Mouse (Mus musculus): ENCODE data around the gene Mink1. TPM values are rescaled to one million over a fixed set of nuclear protein-coding genes. Genes with fewer than 3 reads are reported as not detected.
A peak's percentile ranks its signal among the peaks of the same experiment; 100 is the strongest.

The Mink1 gene
- polyA plus RNA-seq, 1 experiment from 2014 or later: 16.0 TPM

- Histone ChIP-seq H3K9me3 (ENCODE audit: control insufficient read depth, low read length) (no peaks in the 10 kb centered on the region), H3K27me3 (replicated peaks; ENCODE audit: control insufficient read depth, insufficient read depth, low read length) (no peaks in the 10 kb centered on the region), H3K27ac (ENCODE audit: low read depth, low read length) (peak within 1 kb of the TSS; percentile 100), H3K4me2 (peak within 1 kb of the TSS; percentile 92), H3K4me3 (ENCODE audit: low read depth, low read length) (peak within 1 kb of the TSS; percentile 100), H3K9ac (ENCODE audit: low read depth, low read length) (peak within 1 kb of the TSS; percentile 100), H3K36me3 (ENCODE audit: control insufficient read depth, insufficient read depth, low read length) (peaks cover 11% of the 10 kb centered on the region), H3K4me1 (replicated peaks; ENCODE audit: control insufficient read depth, insufficient read depth, low read length) (peaks cover 40% of the 10 kb centered on the region)
- DNase-seq (ENCODE audit: low spot score) (no peak), ATAC-seq (replicated peaks; ENCODE audit: low FRiP score) (no peak)
- WGBS: 8% methylated on average over 3 of the region's 3 CpGs
These were observed 94.3 kb downstream of the Mink1 start, which contains the start of gene Eno3 for GRCm38 (mm10) chr11:70656964-70657363. Eno3 (plus strand) TSS chr11:70657202.

GRCm38 (mm10) chr11:70657573-70657972 is 94.9 kb downstream of the Mink1 start:
- DNase-seq (ENCODE audit: low spot score) (no peak), ATAC-seq (replicated peaks; ENCODE audit: low FRiP score) (no peak)
- no peaks in the 10 kb centered on the region for H3K27me3 ChIP-seq (replicated peaks; ENCODE audit: control insufficient read depth, insufficient read depth, low read length)
- no peak overlapping the region for H3K4me3 ChIP-seq (ENCODE audit: low read depth, low read length)
- peaks cover 34% of the 10 kb centered on the region for H3K4me1 ChIP-seq (replicated peaks; ENCODE audit: control insufficient read depth, insufficient read depth, low read length)
- H3K27ac ChIP-seq (ENCODE audit: low read depth, low read length): peak overlapping the region; percentile 100
- H3K36me3 ChIP-seq (ENCODE audit: control insufficient read depth, insufficient read depth, low read length): peaks cover 6% of the 10 kb centered on the region
- 0 out of 2 replicates have a peak overlapping the region, but pooled peaks have one; percentile 25 for H3K9ac ChIP-seq (ENCODE audit: low read depth, low read length)
- WGBS: 42% methylated on average over 6 of the region's 6 CpGs
- H3K4me2 ChIP-seq: peak overlapping the region; percentile 92
- H3K9me3 ChIP-seq (ENCODE audit: control insufficient read depth, low read length): no peaks in the 10 kb centered on the region

GRCm38 (mm10) chr11:70657991-70658390 is 95.3 kb downstream of the Mink1 start:
- peak overlapping the region; percentile 92 for H3K4me2 ChIP-seq
- H3K4me3 ChIP-seq (ENCODE audit: low read depth, low read length): no peak overlapping the region
- 0 out of 2 replicates have a peak overlapping the region, but pooled peaks have one; percentile 25 for H3K9ac ChIP-seq (ENCODE audit: low read depth, low read length)
- ATAC-seq (replicated peaks; ENCODE audit: low FRiP score) (no peak), DNase-seq (ENCODE audit: low spot score) (no peak)
- WGBS: 59% methylated on average over 9 of the region's 9 CpGs
- H3K27ac ChIP-seq (ENCODE audit: low read depth, low read length): no peak overlapping the region
- H3K27me3 ChIP-seq (replicated peaks; ENCODE audit: control insufficient read depth, insufficient read depth, low read length): no peaks in the 10 kb centered on the region
- H3K36me3 ChIP-seq (ENCODE audit: control insufficient read depth, insufficient read depth, low read length): peaks cover 5% of the 10 kb centered on the region
- H3K9me3 ChIP-seq (ENCODE audit: control insufficient read depth, low read length): no peaks in the 10 kb centered on the region
- peaks cover 30% of the 10 kb centered on the region for H3K4me1 ChIP-seq (replicated peaks; ENCODE audit: control insufficient read depth, insufficient read depth, low read length)

- Histone ChIP-seq H3K4me3 (ENCODE audit: low read depth, low read length) (no peak overlapping the region), H3K4me1 (replicated peaks; ENCODE audit: control insufficient read depth, insufficient read depth, low read length) (peaks cover 30% of the 10 kb centered on the region), H3K27ac (ENCODE audit: low read depth, low read length) (no peak overlapping the region; the same call in 1 of the 2 replicates), H3K9me3 (ENCODE audit: control insufficient read depth, low read length) (no peaks in the 10 kb centered on the region), H3K9ac (ENCODE audit: low read depth, low read length) (0 out of 2 replicates have a peak overlapping the region, but pooled peaks have one; percentile 26), H3K4me2 (no peak overlapping the region; the same call in 1 of the 2 replicates), H3K27me3 (replicated peaks; ENCODE audit: control insufficient read depth, insufficient read depth, low read length) (no peaks in the 10 kb centered on the region), H3K36me3 (ENCODE audit: control insufficient read depth, insufficient read depth, low read length) (peaks cover 8% of the 10 kb centered on the region)
- ATAC-seq (replicated peaks; ENCODE audit: low FRiP score) (no peak), DNase-seq (ENCODE audit: low spot score) (no peak)
- WGBS: 75% methylated on average over 5 of the region's 5 CpGs
These were observed 95.8 kb downstream of the Mink1 start for GRCm38 (mm10) chr11:70658521-70658920.

GRCm38 (mm10) chr11:70658942-70659341 is 96.3 kb downstream of the Mink1 start:
- ATAC-seq (replicated peaks; ENCODE audit: low FRiP score) (no peak), DNase-seq (ENCODE audit: low spot score) (no peak)
- Histone ChIP-seq H3K9me3 (ENCODE audit: control insufficient read depth, low read length) (no peaks in the 10 kb centered on the region), H3K4me2 (no peak overlapping the region), H3K9ac (ENCODE audit: low read depth, low read length) (no peak overlapping the region), H3K36me3 (ENCODE audit: control insufficient read depth, insufficient read depth, low read length) (peaks cover 12% of the 10 kb centered on the region), H3K27ac (ENCODE audit: low read depth, low read length) (no peak overlapping the region; the same call in 1 of the 2 replicates), H3K4me3 (ENCODE audit: low read depth, low read length) (no peak overlapping the region), H3K27me3 (replicated peaks; ENCODE audit: control insufficient read depth, insufficient read depth, low read length) (no peaks in the 10 kb centered on the region), H3K4me1 (replicated peaks; ENCODE audit: control insufficient read depth, insufficient read depth, low read length) (peaks cover 30% of the 10 kb centered on the region)
- WGBS: 60% methylated on average over 8 of the region's 8 CpGs

GRCm38 (mm10) chr11:70660571-70660970 is 97.9 kb downstream of the Mink1 start:
- Histone ChIP-seq H3K4me2 (no peak overlapping the region), H3K36me3 (ENCODE audit: control insufficient read depth, insufficient read depth, low read length) (peaks cover 26% of the 10 kb centered on the region), H3K9ac (ENCODE audit: low read depth, low read length) (no peak overlapping the region), H3K4me3 (ENCODE audit: low read depth, low read length) (no peak overlapping the region), H3K27ac (ENCODE audit: low read depth, low read length) (no peak overlapping the region), H3K4me1 (replicated peaks; ENCODE audit: control insufficient read depth, insufficient read depth, low read length) (peaks cover 29% of the 10 kb centered on the region), H3K27me3 (replicated peaks; ENCODE audit: control insufficient read depth, insufficient read depth, low read length) (no peaks in the 10 kb centered on the region), H3K9me3 (ENCODE audit: control insufficient read depth, low read length) (no peaks in the 10 kb centered on the region)
- no peak for ATAC-seq (replicated peaks; ENCODE audit: low FRiP score)
- 88% methylated on average over 8 of the region's 8 CpGs for WGBS
- no peak for DNase-seq (ENCODE audit: low spot score)

GRCm38 (mm10) chr11:70663101-70663500 is 100.4 kb downstream of the Mink1 start:
- no peak overlapping the region for H3K4me2 ChIP-seq
- no peaks in the 10 kb centered on the region for H3K9me3 ChIP-seq (ENCODE audit: control insufficient read depth, low read length)
- WGBS: 89% methylated on average over 8 of the region's 8 CpGs
- peaks cover 14% of the 10 kb centered on the region for H3K4me1 ChIP-seq (replicated peaks; ENCODE audit: control insufficient read depth, insufficient read depth, low read length)
- H3K36me3 ChIP-seq (ENCODE audit: control insufficient read depth, insufficient read depth, low read length): peaks cover 28% of the 10 kb centered on the region
- no peak overlapping the region for H3K4me3 ChIP-seq (ENCODE audit: low read depth, low read length)
- H3K9ac ChIP-seq (ENCODE audit: low read depth, low read length): no peak overlapping the region
- no peak overlapping the region for H3K27ac ChIP-seq (ENCODE audit: low read depth, low read length)
- ATAC-seq (replicated peaks; ENCODE audit: low FRiP score) (no peak), DNase-seq (ENCODE audit: low spot score) (no peak)
- no peaks in the 10 kb centered on the region for H3K27me3 ChIP-seq (replicated peaks; ENCODE audit: control insufficient read depth, insufficient read depth, low read length)

- Histone ChIP-seq H3K4me2 (no peak overlapping the region), H3K27ac (ENCODE audit: low read depth, low read length) (no peak overlapping the region), H3K4me3 (ENCODE audit: low read depth, low read length) (no peak overlapping the region), H3K4me1 (replicated peaks; ENCODE audit: control insufficient read depth, insufficient read depth, low read length) (peaks cover 10% of the 10 kb centered on the region), H3K9me3 (ENCODE audit: control insufficient read depth, low read length) (no peaks in the 10 kb centered on the region), H3K27me3 (replicated peaks; ENCODE audit: control insufficient read depth, insufficient read depth, low read length) (no peaks in the 10 kb centered on the region), H3K9ac (ENCODE audit: low read depth, low read length) (no peak overlapping the region), H3K36me3 (ENCODE audit: control insufficient read depth, insufficient read depth, low read length) (peaks cover 28% of the 10 kb centered on the region)
- ATAC-seq (replicated peaks; ENCODE audit: low FRiP score) (no peak), DNase-seq (ENCODE audit: low spot score) (no peak)
- WGBS: 93% methylated on average over 6 of the region's 6 CpGs
These were observed 101.3 kb downstream of the Mink1 start for GRCm38 (mm10) chr11:70663957-70664356.
